Mouse (Mus musculus): Measurements from ENCODE around the gene Mier2. TPM values are rescaled to one million over a fixed set of nuclear protein-coding genes. Genes with fewer than 3 reads are reported as not detected.
A peak's percentile ranks its signal among the peaks of the same experiment; 100 is the strongest.

Gene Mier2
- polyA plus RNA-seq, 1 experiment from 2014 or later, result 35.3 TPM

DNA sequence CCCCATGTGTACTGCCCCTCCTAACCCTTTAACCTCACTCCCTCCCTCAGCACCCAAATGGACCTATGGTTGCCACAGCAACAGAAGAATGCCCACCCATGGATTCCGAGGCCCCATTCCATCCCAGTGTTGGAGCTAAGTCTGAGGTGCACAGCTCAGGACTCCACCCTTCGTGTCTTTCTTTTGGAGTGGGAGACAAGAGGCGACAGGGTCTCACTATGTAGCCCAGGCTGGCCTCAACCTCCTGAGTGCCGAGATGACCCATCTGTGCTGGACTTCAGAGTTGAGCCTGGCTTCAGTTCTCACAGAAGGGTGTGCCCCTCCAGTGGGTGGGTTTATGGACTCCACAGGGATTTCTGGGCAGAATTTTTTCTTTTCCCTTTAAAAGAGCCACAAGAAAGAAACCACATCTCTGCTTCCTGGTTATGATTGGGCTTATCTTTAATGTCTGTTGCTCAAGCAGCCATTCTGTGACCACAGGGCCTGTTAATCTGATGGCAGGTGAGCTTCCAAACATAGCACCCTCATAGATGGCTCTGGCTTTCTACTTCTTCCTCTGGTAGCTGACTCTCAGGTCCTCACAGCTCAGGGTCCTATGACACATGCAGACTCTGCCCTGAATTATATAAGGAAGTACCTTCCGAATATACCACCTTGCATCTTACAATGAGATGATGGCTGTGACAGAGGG, 32.2 kb upstream of the Mier2 start, which contains the start of gene Theg:
Theg (minus strand) TSS at position 271 of the 691 bp plus-strand sequence.
- Histone ChIP-seq H3K4me1 (ENCODE audit: control insufficient read depth, insufficient read depth, low read length) (no peaks in the 10 kb centered on the region), H3K9me3 (replicated peaks; ENCODE audit: control insufficient read depth, low read length) (no peaks in the 10 kb centered on the region), H3K27ac (ENCODE audit: low read depth, low read length) (no peak within 1 kb of the TSS), H3K4me3 (ENCODE audit: low read depth, low read length) (no peak within 1 kb of the TSS), H3K9ac (ENCODE audit: low read length) (no peak within 1 kb of the TSS), H3K27me3 (replicated peaks; ENCODE audit: control insufficient read depth, insufficient read depth, low read length) (no peaks in the 10 kb centered on the region), H3K36me3 (ENCODE audit: control insufficient read depth, insufficient read depth, low read length) (no peaks in the 10 kb centered on the region), H3K4me2 (ENCODE audit: low read length) (no peak within 1 kb of the TSS)
- ATAC-seq (no peak), DNase-seq (ENCODE audit: low spot score) (no peak)
- 78% methylated on average over 5 of the region's 5 CpGs for WGBS

DNA sequence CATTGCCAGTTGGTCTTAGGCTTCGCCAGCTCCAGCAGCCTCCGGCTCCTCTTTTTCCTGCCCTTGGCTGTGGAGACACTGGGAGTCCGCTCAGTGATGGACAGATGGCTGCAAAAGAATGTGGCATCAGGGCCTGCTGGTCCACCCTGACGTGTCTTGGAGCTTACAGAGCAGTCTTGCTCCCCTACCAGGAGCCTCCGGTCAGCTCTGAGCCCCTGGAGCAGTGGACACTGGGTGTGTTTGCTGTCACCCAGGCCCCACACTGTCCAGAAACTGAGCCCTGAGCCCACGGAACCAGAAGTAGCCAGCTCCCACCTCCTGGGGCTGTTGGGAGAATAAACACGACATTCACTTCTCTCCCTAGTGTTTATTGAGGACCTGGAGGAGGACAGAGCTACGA, 31.2 kb upstream of the Mier2 start:
- Histone ChIP-seq H3K4me2 (ENCODE audit: low read length) (no peak overlapping the region), H3K27me3 (replicated peaks; ENCODE audit: control insufficient read depth, insufficient read depth, low read length) (no peaks in the 10 kb centered on the region), H3K4me3 (ENCODE audit: low read depth, low read length) (no peak overlapping the region), H3K9ac (ENCODE audit: low read length) (no peak overlapping the region), H3K4me1 (ENCODE audit: control insufficient read depth, insufficient read depth, low read length) (no peaks in the 10 kb centered on the region), H3K36me3 (ENCODE audit: control insufficient read depth, insufficient read depth, low read length) (no peaks in the 10 kb centered on the region), H3K9me3 (replicated peaks; ENCODE audit: control insufficient read depth, low read length) (no peaks in the 10 kb centered on the region), H3K27ac (ENCODE audit: low read depth, low read length) (no peak overlapping the region)
- ATAC-seq (no peak), DNase-seq (ENCODE audit: low spot score) (no peak)
- 76% methylated on average over 8 of the region's 8 CpGs for WGBS

DNA sequence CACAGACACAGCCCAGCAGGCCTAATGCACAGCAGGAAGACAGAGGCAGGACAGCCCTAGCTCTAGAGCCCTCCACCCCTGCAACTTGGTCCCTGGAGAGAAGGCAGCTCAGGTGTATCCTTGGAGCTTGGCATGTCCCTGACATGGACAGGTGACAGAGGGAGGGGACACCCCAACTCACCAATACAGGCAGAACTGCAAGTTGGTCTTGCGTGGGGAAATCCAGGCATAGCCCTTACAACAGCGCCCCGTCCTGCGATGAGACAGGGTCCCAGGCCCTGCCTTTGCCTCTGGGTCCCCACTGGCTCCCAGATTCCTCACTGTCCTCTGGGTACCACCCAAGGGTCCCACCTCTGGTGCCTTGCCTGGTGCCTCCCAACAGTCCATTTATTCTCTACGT, 30.7 kb upstream of the Mier2 start:
- H3K36me3 ChIP-seq (ENCODE audit: control insufficient read depth, insufficient read depth, low read length), result no peaks in the 10 kb centered on the region
- ATAC-seq (no peak), DNase-seq (ENCODE audit: low spot score) (no peak)
- no peaks in the 10 kb centered on the region for H3K27me3 ChIP-seq (replicated peaks; ENCODE audit: control insufficient read depth, insufficient read depth, low read length)
- 95% methylated on average over 5 of the region's 5 CpGs for WGBS
- no peak overlapping the region for H3K9ac ChIP-seq (ENCODE audit: low read length)
- H3K4me3 ChIP-seq (ENCODE audit: low read depth, low read length), result no peak overlapping the region
- no peaks in the 10 kb centered on the region for H3K4me1 ChIP-seq (ENCODE audit: control insufficient read depth, insufficient read depth, low read length)
- no peak overlapping the region for H3K27ac ChIP-seq (ENCODE audit: low read depth, low read length)
- no peaks in the 10 kb centered on the region for H3K9me3 ChIP-seq (replicated peaks; ENCODE audit: control insufficient read depth, low read length)
- H3K4me2 ChIP-seq (ENCODE audit: low read length), result no peak overlapping the region

DNA sequence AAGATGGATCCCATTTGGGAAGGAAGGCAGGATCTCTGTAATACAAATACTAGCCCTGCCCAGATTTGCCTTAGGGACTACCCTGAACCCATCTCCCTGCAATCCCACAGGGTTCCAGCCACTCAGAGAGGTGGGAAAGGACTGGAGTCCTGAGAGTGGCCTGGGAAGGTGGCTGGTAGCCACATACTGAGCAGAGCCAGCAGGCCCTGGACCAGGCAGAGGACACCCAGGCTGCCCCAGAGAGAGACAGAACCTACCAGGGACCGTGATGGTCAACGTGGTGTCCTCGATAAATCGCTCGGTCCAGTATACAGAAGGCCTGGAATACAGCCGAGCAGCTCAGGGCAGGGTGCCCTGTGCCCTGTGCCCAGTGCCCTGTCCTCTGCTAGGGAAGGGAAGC, 30.1 kb upstream of the Mier2 start:
- H3K4me2 ChIP-seq (ENCODE audit: low read length), result no peak overlapping the region
- H3K9me3 ChIP-seq (replicated peaks; ENCODE audit: control insufficient read depth, low read length), result no peaks in the 10 kb centered on the region
- no peaks in the 10 kb centered on the region for H3K4me1 ChIP-seq (ENCODE audit: control insufficient read depth, insufficient read depth, low read length)
- no peak for ATAC-seq
- H3K9ac ChIP-seq (ENCODE audit: low read length), result no peak overlapping the region
- H3K4me3 ChIP-seq (ENCODE audit: low read depth, low read length), result no peak overlapping the region
- WGBS, result 94% methylated on average over 6 of the region's 6 CpGs
- DNase-seq (ENCODE audit: low spot score), result no peak
- no peaks in the 10 kb centered on the region for H3K36me3 ChIP-seq (ENCODE audit: control insufficient read depth, insufficient read depth, low read length)
- no peaks in the 10 kb centered on the region for H3K27me3 ChIP-seq (replicated peaks; ENCODE audit: control insufficient read depth, insufficient read depth, low read length)
- H3K27ac ChIP-seq (ENCODE audit: low read depth, low read length), result no peak overlapping the region

DNA sequence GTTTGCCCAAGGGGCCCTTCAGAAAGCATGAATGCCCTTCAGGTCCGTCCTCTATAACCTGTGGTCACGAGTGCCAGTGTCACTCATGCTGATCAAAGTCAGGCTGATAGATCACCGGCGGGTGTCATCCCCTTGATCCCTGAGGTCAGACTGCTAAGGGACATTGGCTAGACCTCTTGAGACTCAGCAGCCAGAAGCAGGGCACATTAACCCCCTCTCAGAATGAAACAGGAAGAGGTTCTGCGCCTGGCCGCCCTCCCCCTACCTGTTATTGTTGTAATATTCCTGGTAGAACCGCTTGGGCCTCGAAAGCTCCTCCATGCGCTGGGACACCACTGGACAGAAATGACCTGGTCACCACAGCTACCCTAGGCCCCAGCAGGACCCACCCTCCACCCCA, 29.4 kb upstream of the Mier2 start:
- H3K4me1 ChIP-seq (ENCODE audit: control insufficient read depth, insufficient read depth, low read length), result no peaks in the 10 kb centered on the region
- ATAC-seq, result no peak

DNA sequence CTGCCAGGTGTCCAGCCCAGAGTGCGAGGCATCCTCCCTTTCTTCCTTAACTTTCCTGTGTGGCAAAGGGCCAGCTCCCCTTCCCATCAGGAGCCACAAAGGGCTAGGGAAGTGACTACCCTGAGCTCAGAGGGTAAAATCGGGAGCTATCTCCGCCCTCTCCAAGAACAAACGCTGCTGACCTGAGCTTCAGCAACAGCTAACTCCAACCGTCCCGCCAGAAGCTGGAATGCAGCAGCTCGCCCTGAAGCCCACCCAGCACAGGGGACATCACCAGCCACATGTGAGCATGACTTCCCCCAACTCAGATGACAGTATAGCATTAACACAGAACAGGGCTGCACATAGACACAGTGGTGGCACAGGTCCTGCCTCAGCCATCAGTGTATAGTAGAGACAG, 29.0 kb upstream of the Mier2 start:
- H3K27me3 ChIP-seq (replicated peaks; ENCODE audit: control insufficient read depth, insufficient read depth, low read length), result no peaks in the 10 kb centered on the region
- WGBS, result 73% methylated on average over 7 of the region's 7 CpGs
- H3K4me3 ChIP-seq (ENCODE audit: low read depth, low read length), result no peak overlapping the region
- no peak for ATAC-seq
- no peaks in the 10 kb centered on the region for H3K36me3 ChIP-seq (ENCODE audit: control insufficient read depth, insufficient read depth, low read length)
- no peaks in the 10 kb centered on the region for H3K4me1 ChIP-seq (ENCODE audit: control insufficient read depth, insufficient read depth, low read length)
- H3K9ac ChIP-seq (ENCODE audit: low read length), result no peak overlapping the region
- no peaks in the 10 kb centered on the region for H3K9me3 ChIP-seq (replicated peaks; ENCODE audit: control insufficient read depth, low read length)
- no peak overlapping the region for H3K4me2 ChIP-seq (ENCODE audit: low read length)
- H3K27ac ChIP-seq (ENCODE audit: low read depth, low read length), result no peak overlapping the region
- DNase-seq (ENCODE audit: low spot score), result no peak

More for the DNA sequence above, 29.4 kb upstream of the Mier2 start:
- Histone ChIP-seq H3K9ac (ENCODE audit: low read length) (no peak overlapping the region), H3K27me3 (replicated peaks; ENCODE audit: control insufficient read depth, insufficient read depth, low read length) (no peaks in the 10 kb centered on the region), H3K27ac (ENCODE audit: low read depth, low read length) (no peak overlapping the region), H3K4me2 (ENCODE audit: low read length) (no peak overlapping the region), H3K36me3 (ENCODE audit: control insufficient read depth, insufficient read depth, low read length) (no peaks in the 10 kb centered on the region), H3K9me3 (replicated peaks; ENCODE audit: control insufficient read depth, low read length) (no peaks in the 10 kb centered on the region), H3K4me3 (ENCODE audit: low read depth, low read length) (no peak overlapping the region)
- no peak for DNase-seq (ENCODE audit: low spot score)
- WGBS, result 92% methylated on average over 9 of the region's 9 CpGs

DNA sequence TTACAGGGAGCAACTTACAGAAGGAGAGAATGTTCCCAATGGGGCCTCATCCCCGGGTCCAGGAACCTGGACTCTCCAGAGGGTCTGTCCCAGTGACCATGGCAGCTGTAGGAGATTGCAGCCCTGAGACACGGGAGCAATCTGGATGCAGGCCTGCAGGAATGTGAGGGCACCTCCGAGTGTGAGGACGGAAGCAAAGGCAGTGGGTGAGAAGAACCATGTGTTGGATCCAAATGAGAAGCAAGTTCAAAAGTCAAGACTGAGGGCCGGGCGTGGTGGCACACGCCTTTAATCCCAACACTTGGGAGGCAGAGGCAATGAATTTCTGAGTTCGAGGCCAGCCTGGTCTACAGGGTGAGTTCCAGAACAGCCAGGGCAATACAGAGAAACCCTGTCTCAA, 26.5 kb upstream of the Mier2 start:
- no peak overlapping the region for H3K9ac ChIP-seq (ENCODE audit: low read length)
- ATAC-seq, result no peak
- DNase-seq (ENCODE audit: low spot score), result no peak
- 84% methylated on average over 8 of the region's 8 CpGs for WGBS
- no peak overlapping the region for H3K4me3 ChIP-seq (ENCODE audit: low read depth, low read length)
- H3K36me3 ChIP-seq (ENCODE audit: control insufficient read depth, insufficient read depth, low read length), result no peaks in the 10 kb centered on the region
- H3K9me3 ChIP-seq (replicated peaks; ENCODE audit: control insufficient read depth, low read length), result no peaks in the 10 kb centered on the region
- H3K27me3 ChIP-seq (replicated peaks; ENCODE audit: control insufficient read depth, insufficient read depth, low read length), result no peaks in the 10 kb centered on the region
- no peak overlapping the region for H3K4me2 ChIP-seq (ENCODE audit: low read length)
- no peak overlapping the region for H3K27ac ChIP-seq (ENCODE audit: low read depth, low read length)
- no peaks in the 10 kb centered on the region for H3K4me1 ChIP-seq (ENCODE audit: control insufficient read depth, insufficient read depth, low read length)

DNA sequence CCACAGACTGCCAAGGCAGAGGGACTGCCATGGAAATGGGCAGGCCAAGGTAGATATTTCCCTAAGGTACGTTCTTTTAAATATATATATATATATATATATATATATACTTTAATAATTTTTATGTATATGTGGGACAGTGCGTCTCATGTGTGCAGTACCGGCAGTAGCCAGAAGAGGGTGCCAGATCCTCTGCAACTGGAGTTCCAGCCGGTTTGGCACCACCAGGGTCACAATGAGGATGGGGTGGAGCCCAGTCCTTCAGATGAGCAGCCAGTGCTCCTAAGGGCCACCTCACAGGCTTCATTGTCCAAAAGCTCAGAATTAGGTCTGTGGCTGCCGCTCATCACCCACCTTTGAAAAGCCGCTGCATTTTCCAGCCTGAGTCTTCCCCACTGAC, 25.8 kb upstream of the Mier2 start:
- no peak overlapping the region for H3K9ac ChIP-seq (ENCODE audit: low read length)
- H3K9me3 ChIP-seq (replicated peaks; ENCODE audit: control insufficient read depth, low read length), result no peaks in the 10 kb centered on the region
- H3K4me3 ChIP-seq (ENCODE audit: low read depth, low read length), result no peak overlapping the region
- no peaks in the 10 kb centered on the region for H3K27me3 ChIP-seq (replicated peaks; ENCODE audit: control insufficient read depth, insufficient read depth, low read length)
- DNase-seq (ENCODE audit: low spot score) (peak; percentile 48), ATAC-seq (no peak)
- no peak overlapping the region for H3K27ac ChIP-seq (ENCODE audit: low read depth, low read length)
- no peaks in the 10 kb centered on the region for H3K36me3 ChIP-seq (ENCODE audit: control insufficient read depth, insufficient read depth, low read length)
- H3K4me2 ChIP-seq (ENCODE audit: low read length), result no peak overlapping the region
- 37% methylated on average over 6 of the region's 6 CpGs for WGBS
- no peaks in the 10 kb centered on the region for H3K4me1 ChIP-seq (ENCODE audit: control insufficient read depth, insufficient read depth, low read length)

DNA sequence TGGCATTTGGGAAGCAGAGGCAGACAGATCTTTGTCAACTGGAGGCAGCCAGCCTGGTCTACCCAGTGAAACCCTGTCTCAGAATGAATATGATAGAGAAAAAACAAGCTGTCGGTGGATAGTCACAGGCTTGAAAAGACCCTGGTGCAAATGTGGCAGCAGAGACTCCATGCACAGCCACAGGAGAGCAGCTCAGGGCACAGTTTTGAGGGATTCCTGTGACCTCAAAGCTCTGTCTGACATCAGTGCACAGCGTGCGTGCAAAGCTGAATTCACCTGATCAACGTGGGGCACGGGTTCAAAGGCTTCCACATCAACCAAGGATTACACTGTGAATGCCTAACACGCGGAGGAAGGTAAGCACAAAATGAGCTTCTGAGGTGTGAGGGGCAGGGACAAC, 25.4 kb upstream of the Mier2 start:
- H3K4me2 ChIP-seq (ENCODE audit: low read length), result no peak overlapping the region
- H3K27ac ChIP-seq (ENCODE audit: low read depth, low read length), result no peak overlapping the region
- H3K27me3 ChIP-seq (replicated peaks; ENCODE audit: control insufficient read depth, insufficient read depth, low read length), result no peaks in the 10 kb centered on the region
- no peaks in the 10 kb centered on the region for H3K9me3 ChIP-seq (replicated peaks; ENCODE audit: control insufficient read depth, low read length)
- no peaks in the 10 kb centered on the region for H3K4me1 ChIP-seq (ENCODE audit: control insufficient read depth, insufficient read depth, low read length)
- no peaks in the 10 kb centered on the region for H3K36me3 ChIP-seq (ENCODE audit: control insufficient read depth, insufficient read depth, low read length)
- no peak for ATAC-seq
- H3K4me3 ChIP-seq (ENCODE audit: low read depth, low read length), result no peak overlapping the region
- no peak overlapping the region for H3K9ac ChIP-seq (ENCODE audit: low read length)
- WGBS, result 66% methylated on average over 7 of the region's 7 CpGs
- no peak for DNase-seq (ENCODE audit: low spot score)

Measured in forebrain, embryonic 14.5 days (tissue).